Mouse (Mus musculus): Measurements from ENCODE around the gene Plekhm3. TPM values are rescaled to one million over a fixed set of nuclear protein-coding genes. Genes with fewer than 3 reads are reported as not detected.

Gene Plekhm3
- polyA plus RNA-seq, 1 experiment from 2014 or later: 7.5 TPM

- H3K4me2 ChIP-seq: no peak overlapping the region
- H3K4me1 ChIP-seq: no peaks in the 10 kb centered on the region
- no peak overlapping the region for H3K4me3 ChIP-seq
- 96% methylated on average over 8 of the region's 8 CpGs for WGBS
- H3K27ac ChIP-seq: no peak overlapping the region
- H3K27me3 ChIP-seq: no peaks in the 10 kb centered on the region
- H3K36me3 ChIP-seq (ENCODE audit: poor library complexity, severe bottlenecking): no peaks in the 10 kb centered on the region
- ATAC-seq: no peak
- no peaks in the 10 kb centered on the region for H3K9me3 ChIP-seq (replicated peaks)
- H3K9ac ChIP-seq: no peak overlapping the region
Observed at GRCm38 (mm10) chr1:64949377-64949776, 7.2 kb downstream of the Plekhm3 start.

GRCm38 (mm10) chr1:64946106-64946505, 10.5 kb downstream of the Plekhm3 start:
- no peak overlapping the region for H3K4me2 ChIP-seq
- H3K27me3 ChIP-seq: no peaks in the 10 kb centered on the region
- no peak overlapping the region for H3K4me3 ChIP-seq
- no peak overlapping the region for H3K27ac ChIP-seq
- ATAC-seq: no peak
- H3K4me1 ChIP-seq: no peaks in the 10 kb centered on the region
- WGBS: 29% methylated on average over 4 of the region's 4 CpGs
- H3K9me3 ChIP-seq (replicated peaks): no peaks in the 10 kb centered on the region
- H3K9ac ChIP-seq: no peak overlapping the region
- H3K36me3 ChIP-seq (ENCODE audit: poor library complexity, severe bottlenecking): no peaks in the 10 kb centered on the region

GRCm38 (mm10) chr1:64945214-64945785, 11.3 kb downstream of the Plekhm3 start:
- Histone ChIP-seq H3K27ac (no peak overlapping the region), H3K4me1 (no peaks in the 10 kb centered on the region), H3K36me3 (ENCODE audit: poor library complexity, severe bottlenecking) (no peaks in the 10 kb centered on the region), H3K4me2 (no peak overlapping the region), H3K9ac (no peak overlapping the region), H3K4me3 (no peak overlapping the region), H3K9me3 (replicated peaks) (no peaks in the 10 kb centered on the region), H3K27me3 (no peaks in the 10 kb centered on the region)
- ATAC-seq: no peak
- 47% methylated on average over 9 of the region's 9 CpGs for WGBS

GRCm38 (mm10) chr1:64944746-64945145, 11.9 kb downstream of the Plekhm3 start:
- H3K4me3 ChIP-seq: no peak overlapping the region
- H3K27ac ChIP-seq: no peak overlapping the region
- WGBS: 80% methylated on average over 2 of the region's 2 CpGs
- no peaks in the 10 kb centered on the region for H3K27me3 ChIP-seq
- H3K36me3 ChIP-seq (ENCODE audit: poor library complexity, severe bottlenecking): no peaks in the 10 kb centered on the region
- no peaks in the 10 kb centered on the region for H3K9me3 ChIP-seq (replicated peaks)
- H3K4me2 ChIP-seq: no peak overlapping the region
- no peak for ATAC-seq
- H3K4me1 ChIP-seq: no peaks in the 10 kb centered on the region
- H3K9ac ChIP-seq: no peak overlapping the region

GRCm38 (mm10) chr1:64942006-64942755, 14.4 kb downstream of the Plekhm3 start:
- Histone ChIP-seq H3K4me1 (no peaks in the 10 kb centered on the region), H3K4me2 (no peak overlapping the region), H3K36me3 (ENCODE audit: poor library complexity, severe bottlenecking) (0 out of 2 replicates have a peak, but pooled peaks cover 4% of the 10 kb centered on the region), H3K9ac (no peak overlapping the region), H3K9me3 (replicated peaks) (no peaks in the 10 kb centered on the region), H3K4me3 (no peak overlapping the region), H3K27me3 (no peaks in the 10 kb centered on the region), H3K27ac (no peak overlapping the region)
- 68% methylated on average over 4 of the region's 4 CpGs for WGBS
- no peak for ATAC-seq

GRCm38 (mm10) chr1:64938907-64939306, 17.7 kb downstream of the Plekhm3 start:
- ATAC-seq: no peak

GRCm38 (mm10) chr1:64937692-64938091, 18.9 kb downstream of the Plekhm3 start:
- H3K4me2 ChIP-seq: no peak overlapping the region
- 94% methylated on average over 10 of the region's 10 CpGs for WGBS
- no peak overlapping the region for H3K9ac ChIP-seq
- no peaks in the 10 kb centered on the region for H3K27me3 ChIP-seq
- ATAC-seq: no peak
- no peak overlapping the region for H3K27ac ChIP-seq
- no peak overlapping the region for H3K4me3 ChIP-seq
- H3K36me3 ChIP-seq (ENCODE audit: poor library complexity, severe bottlenecking): 0 out of 2 replicates have a peak, but pooled peaks cover 11% of the 10 kb centered on the region
- no peaks in the 10 kb centered on the region for H3K4me1 ChIP-seq
- H3K9me3 ChIP-seq (replicated peaks): no peaks in the 10 kb centered on the region

More at GRCm38 (mm10) chr1:64938907-64939306, 17.7 kb downstream of the Plekhm3 start:
- Histone ChIP-seq H3K4me2 (no peak overlapping the region), H3K4me1 (no peaks in the 10 kb centered on the region), H3K9ac (no peak overlapping the region), H3K27me3 (no peaks in the 10 kb centered on the region), H3K9me3 (replicated peaks) (no peaks in the 10 kb centered on the region), H3K27ac (no peak overlapping the region), H3K4me3 (no peak overlapping the region), H3K36me3 (ENCODE audit: poor library complexity, severe bottlenecking) (0 out of 2 replicates have a peak, but pooled peaks cover 11% of the 10 kb centered on the region)
- WGBS: 82% methylated on average over 7 of the region's 7 CpGs

- no peaks in the 10 kb centered on the region for H3K4me1 ChIP-seq
- 0 out of 2 replicates have a peak, but pooled peaks cover 3% of the 10 kb centered on the region for H3K27me3 ChIP-seq
- H3K4me3 ChIP-seq: no peak overlapping the region
- H3K4me2 ChIP-seq: no peak overlapping the region
- no peak for ATAC-seq
- H3K9ac ChIP-seq: no peak overlapping the region
- H3K36me3 ChIP-seq (ENCODE audit: poor library complexity, severe bottlenecking): 0 out of 2 replicates have a peak, but pooled peaks cover 11% of the 10 kb centered on the region
- H3K27ac ChIP-seq: no peak overlapping the region
- WGBS: 97% methylated on average over 1 of the region's 1 CpGs
- no peaks in the 10 kb centered on the region for H3K9me3 ChIP-seq (replicated peaks)
Observed at GRCm38 (mm10) chr1:64932921-64933320, 23.7 kb downstream of the Plekhm3 start.

- peaks cover 6% of the 10 kb centered on the region; the same call in 1 of the 2 replicates for H3K27me3 ChIP-seq
- H3K27ac ChIP-seq: no peak overlapping the region
- no peak overlapping the region for H3K4me2 ChIP-seq
- ATAC-seq: no peak
- no peaks in the 10 kb centered on the region for H3K36me3 ChIP-seq (ENCODE audit: poor library complexity, severe bottlenecking)
- H3K4me1 ChIP-seq: no peaks in the 10 kb centered on the region
- H3K4me3 ChIP-seq: no peak overlapping the region
- no peaks in the 10 kb centered on the region for H3K9me3 ChIP-seq (replicated peaks)
- 83% methylated on average over 6 of the region's 6 CpGs for WGBS
- H3K9ac ChIP-seq: no peak overlapping the region
Observed at GRCm38 (mm10) chr1:64930124-64930523, 26.5 kb downstream of the Plekhm3 start.

- no peak for ATAC-seq
- WGBS: 86% methylated on average over 4 of the region's 4 CpGs
- H3K4me3 ChIP-seq: no peak overlapping the region
Observed at GRCm38 (mm10) chr1:64929673-64930072, 27.0 kb downstream of the Plekhm3 start.

GRCm38 (mm10) chr1:64928542-64928941, 28.1 kb downstream of the Plekhm3 start:
- peaks cover 5% of the 10 kb centered on the region for H3K4me1 ChIP-seq
- WGBS: 91% methylated on average over 3 of the region's 3 CpGs
- H3K27me3 ChIP-seq: peaks cover 12% of the 10 kb centered on the region
- H3K9me3 ChIP-seq (replicated peaks): no peaks in the 10 kb centered on the region
- H3K27ac ChIP-seq: no peak overlapping the region
- H3K4me2 ChIP-seq: no peak overlapping the region
- H3K4me3 ChIP-seq: no peak overlapping the region
- no peaks in the 10 kb centered on the region for H3K36me3 ChIP-seq (ENCODE audit: poor library complexity, severe bottlenecking)
- no peak for ATAC-seq
- H3K9ac ChIP-seq: no peak overlapping the region

More at GRCm38 (mm10) chr1:64929673-64930072, 27.0 kb downstream of the Plekhm3 start:
- no peaks in the 10 kb centered on the region for H3K4me1 ChIP-seq
- H3K27me3 ChIP-seq: peaks cover 9% of the 10 kb centered on the region; the same call in 1 of the 2 replicates
- H3K4me2 ChIP-seq: no peak overlapping the region
- no peak overlapping the region for H3K27ac ChIP-seq
- no peak overlapping the region for H3K9ac ChIP-seq
- no peaks in the 10 kb centered on the region for H3K36me3 ChIP-seq (ENCODE audit: poor library complexity, severe bottlenecking)
- H3K9me3 ChIP-seq (replicated peaks): no peaks in the 10 kb centered on the region

- Histone ChIP-seq H3K4me3 (no peak overlapping the region), H3K4me1 (peaks cover 5% of the 10 kb centered on the region), H3K27me3 (peaks cover 15% of the 10 kb centered on the region), H3K9ac (no peak overlapping the region), H3K9me3 (replicated peaks) (no peaks in the 10 kb centered on the region), H3K27ac (no peak overlapping the region), H3K4me2 (no peak overlapping the region), H3K36me3 (ENCODE audit: poor library complexity, severe bottlenecking) (no peaks in the 10 kb centered on the region)
- ATAC-seq: no peak
- 93% methylated on average over 15 of the region's 15 CpGs for WGBS
Observed at GRCm38 (mm10) chr1:64927437-64928274, 29.0 kb downstream of the Plekhm3 start.
